Mouse (Mus musculus): ENCODE measurements around the gene Mlxip. TPM values are rescaled to one million over a fixed set of nuclear protein-coding genes. Genes with fewer than 3 reads are reported as not detected.

Gene Mlxip
- polyA plus RNA-seq, 1 experiment from 2014 or later: 14.0 TPM

GRCm38 (mm10) chr5:123412193-123412592 lies 17.6 kb downstream of the Mlxip start:
- Histone ChIP-seq H3K27me3 (replicated peaks; ENCODE audit: control insufficient read depth, insufficient read depth, low read length) (no peaks in the 10 kb centered on the region), H3K27ac (ENCODE audit: low read depth, low read length) (no peak overlapping the region), H3K36me3 (ENCODE audit: control insufficient read depth, insufficient read depth, low read length) (peaks cover 9% of the 10 kb centered on the region; the same call in 1 of the 2 replicates), H3K4me2 (no peak overlapping the region), H3K9me3 (ENCODE audit: control insufficient read depth, low read length) (no peaks in the 10 kb centered on the region), H3K9ac (ENCODE audit: low read depth, low read length) (no peak overlapping the region), H3K4me3 (ENCODE audit: low read depth, low read length) (no peak overlapping the region), H3K4me1 (replicated peaks; ENCODE audit: control insufficient read depth, insufficient read depth, low read length) (peaks cover 12% of the 10 kb centered on the region)
- DNase-seq (ENCODE audit: low spot score): no peak
- WGBS: 82% methylated on average over 4 of the region's 4 CpGs
- no peak for ATAC-seq (replicated peaks; ENCODE audit: low FRiP score)

- WGBS: 72% methylated on average over 2 of the region's 2 CpGs
Observed at GRCm38 (mm10) chr5:123413866-123414363, 19.3 kb downstream of the Mlxip start.

GRCm38 (mm10) chr5:123416149-123416548 lies 21.6 kb downstream of the Mlxip start:
- Histone ChIP-seq H3K27ac (ENCODE audit: low read depth, low read length) (no peak overlapping the region), H3K36me3 (ENCODE audit: control insufficient read depth, insufficient read depth, low read length) (no peaks in the 10 kb centered on the region), H3K9ac (ENCODE audit: low read depth, low read length) (no peak overlapping the region), H3K9me3 (ENCODE audit: control insufficient read depth, low read length) (no peaks in the 10 kb centered on the region), H3K27me3 (replicated peaks; ENCODE audit: control insufficient read depth, insufficient read depth, low read length) (no peaks in the 10 kb centered on the region), H3K4me1 (replicated peaks; ENCODE audit: control insufficient read depth, insufficient read depth, low read length) (peaks cover 15% of the 10 kb centered on the region), H3K4me2 (no peak overlapping the region), H3K4me3 (ENCODE audit: low read depth, low read length) (no peak overlapping the region)
- 43% methylated on average over 3 of the region's 3 CpGs for WGBS
- no peak for ATAC-seq (replicated peaks; ENCODE audit: low FRiP score)
- no peak for DNase-seq (ENCODE audit: low spot score)

More at GRCm38 (mm10) chr5:123413866-123414363, 19.3 kb downstream of the Mlxip start:
- H3K27ac ChIP-seq (ENCODE audit: low read depth, low read length): no peak overlapping the region
- H3K9me3 ChIP-seq (ENCODE audit: control insufficient read depth, low read length): no peaks in the 10 kb centered on the region
- ATAC-seq (replicated peaks; ENCODE audit: low FRiP score): no peak
- H3K36me3 ChIP-seq (ENCODE audit: control insufficient read depth, insufficient read depth, low read length): peaks cover 9% of the 10 kb centered on the region; the same call in 1 of the 2 replicates
- no peak overlapping the region for H3K4me3 ChIP-seq (ENCODE audit: low read depth, low read length)
- DNase-seq (ENCODE audit: low spot score): no peak
- H3K4me1 ChIP-seq (replicated peaks; ENCODE audit: control insufficient read depth, insufficient read depth, low read length): peaks cover 15% of the 10 kb centered on the region
- no peak overlapping the region for H3K9ac ChIP-seq (ENCODE audit: low read depth, low read length)
- H3K27me3 ChIP-seq (replicated peaks; ENCODE audit: control insufficient read depth, insufficient read depth, low read length): no peaks in the 10 kb centered on the region
- H3K4me2 ChIP-seq: no peak overlapping the region

GRCm38 (mm10) chr5:123416566-123417518 lies 22.2 kb downstream of the Mlxip start:
- H3K4me3 ChIP-seq (ENCODE audit: low read depth, low read length): no peak overlapping the region
- H3K9me3 ChIP-seq (ENCODE audit: control insufficient read depth, low read length): no peaks in the 10 kb centered on the region
- H3K9ac ChIP-seq (ENCODE audit: low read depth, low read length): no peak overlapping the region
- H3K27me3 ChIP-seq (replicated peaks; ENCODE audit: control insufficient read depth, insufficient read depth, low read length): no peaks in the 10 kb centered on the region
- no peak overlapping the region for H3K27ac ChIP-seq (ENCODE audit: low read depth, low read length)
- no peak overlapping the region for H3K4me2 ChIP-seq
- DNase-seq (ENCODE audit: low spot score): no peak
- no peaks in the 10 kb centered on the region for H3K36me3 ChIP-seq (ENCODE audit: control insufficient read depth, insufficient read depth, low read length)
- 76% methylated on average over 8 of the region's 8 CpGs for WGBS
- ATAC-seq (replicated peaks; ENCODE audit: low FRiP score): no peak
- H3K4me1 ChIP-seq (replicated peaks; ENCODE audit: control insufficient read depth, insufficient read depth, low read length): peaks cover 15% of the 10 kb centered on the region

- no peak overlapping the region for H3K27ac ChIP-seq (ENCODE audit: low read depth, low read length)
- H3K4me1 ChIP-seq (replicated peaks; ENCODE audit: control insufficient read depth, insufficient read depth, low read length): no peaks in the 10 kb centered on the region; the same call in 1 of the 2 replicates
- H3K4me3 ChIP-seq (ENCODE audit: low read depth, low read length): no peak overlapping the region
- WGBS: 77% methylated on average over 2 of the region's 2 CpGs
- no peaks in the 10 kb centered on the region for H3K36me3 ChIP-seq (ENCODE audit: control insufficient read depth, insufficient read depth, low read length)
- no peaks in the 10 kb centered on the region for H3K27me3 ChIP-seq (replicated peaks; ENCODE audit: control insufficient read depth, insufficient read depth, low read length)
- no peak overlapping the region for H3K4me2 ChIP-seq
- ATAC-seq (replicated peaks; ENCODE audit: low FRiP score) (no peak), DNase-seq (ENCODE audit: low spot score) (no peak)
- no peak overlapping the region for H3K9ac ChIP-seq (ENCODE audit: low read depth, low read length)
- H3K9me3 ChIP-seq (ENCODE audit: control insufficient read depth, low read length): 0 out of 2 replicates have a peak, but pooled peaks cover 4% of the 10 kb centered on the region
Observed at GRCm38 (mm10) chr5:123423885-123424284, 29.3 kb downstream of the Mlxip start.

GRCm38 (mm10) chr5:123427556-123427955 lies 33.0 kb downstream of the Mlxip start:
- Histone ChIP-seq H3K9ac (ENCODE audit: low read depth, low read length) (no peak overlapping the region), H3K4me2 (no peak overlapping the region), H3K27me3 (replicated peaks; ENCODE audit: control insufficient read depth, insufficient read depth, low read length) (no peaks in the 10 kb centered on the region), H3K36me3 (ENCODE audit: control insufficient read depth, insufficient read depth, low read length) (no peaks in the 10 kb centered on the region), H3K27ac (ENCODE audit: low read depth, low read length) (no peak overlapping the region), H3K4me3 (ENCODE audit: low read depth, low read length) (no peak overlapping the region), H3K4me1 (replicated peaks; ENCODE audit: control insufficient read depth, insufficient read depth, low read length) (no peaks in the 10 kb centered on the region; the same call in 1 of the 2 replicates), H3K9me3 (ENCODE audit: control insufficient read depth, low read length) (0 out of 2 replicates have a peak, but pooled peaks cover 4% of the 10 kb centered on the region)
- DNase-seq (ENCODE audit: low spot score) (no peak), ATAC-seq (replicated peaks; ENCODE audit: low FRiP score) (no peak)
- WGBS: 61% methylated on average over 1 of the region's 1 CpGs

- no peak overlapping the region for H3K4me2 ChIP-seq
- ATAC-seq (replicated peaks; ENCODE audit: low FRiP score): no peak
- no peak overlapping the region for H3K9ac ChIP-seq (ENCODE audit: low read depth, low read length)
- no peak for DNase-seq (ENCODE audit: low spot score)
- peaks cover 3% of the 10 kb centered on the region; the same call in 1 of the 2 replicates for H3K4me1 ChIP-seq (replicated peaks; ENCODE audit: control insufficient read depth, insufficient read depth, low read length)
- no peaks in the 10 kb centered on the region for H3K36me3 ChIP-seq (ENCODE audit: control insufficient read depth, insufficient read depth, low read length)
- H3K27me3 ChIP-seq (replicated peaks; ENCODE audit: control insufficient read depth, insufficient read depth, low read length): no peaks in the 10 kb centered on the region
- no peak overlapping the region for H3K4me3 ChIP-seq (ENCODE audit: low read depth, low read length)
- no peaks in the 10 kb centered on the region for H3K9me3 ChIP-seq (ENCODE audit: control insufficient read depth, low read length)
- H3K27ac ChIP-seq (ENCODE audit: low read depth, low read length): no peak overlapping the region
- 88% methylated on average over 13 of the region's 13 CpGs for WGBS
Observed at GRCm38 (mm10) chr5:123431524-123432304, 37.1 kb downstream of the Mlxip start.

GRCm38 (mm10) chr5:123432305-123432874 lies 37.8 kb downstream of the Mlxip start:
- Histone ChIP-seq H3K27ac (ENCODE audit: low read depth, low read length) (no peak overlapping the region), H3K36me3 (ENCODE audit: control insufficient read depth, insufficient read depth, low read length) (no peaks in the 10 kb centered on the region), H3K9me3 (ENCODE audit: control insufficient read depth, low read length) (no peaks in the 10 kb centered on the region), H3K4me3 (ENCODE audit: low read depth, low read length) (no peak overlapping the region), H3K27me3 (replicated peaks; ENCODE audit: control insufficient read depth, insufficient read depth, low read length) (no peaks in the 10 kb centered on the region), H3K4me2 (no peak overlapping the region), H3K9ac (ENCODE audit: low read depth, low read length) (no peak overlapping the region), H3K4me1 (replicated peaks; ENCODE audit: control insufficient read depth, insufficient read depth, low read length) (peaks cover 3% of the 10 kb centered on the region; the same call in 1 of the 2 replicates)
- ATAC-seq (replicated peaks; ENCODE audit: low FRiP score) (no peak), DNase-seq (ENCODE audit: low spot score) (no peak)
- 84% methylated on average over 3 of the region's 3 CpGs for WGBS
